Mouse (Mus musculus) MN1 (cell line): ENCODE data around the gene Cers5.
"Not testable (repeated sequence)": the region's sequence is repeated elsewhere in the genome, so short reads cannot be mapped to it uniquely, and the experiment has no call there.

Source experiments
- DNase-seq: peaks from one replicate; pipeline ENCODE4 v3.0.0-alpha.2; 2016; ENCODE audit warnings: low spot score

Cers5 gene

DNA sequence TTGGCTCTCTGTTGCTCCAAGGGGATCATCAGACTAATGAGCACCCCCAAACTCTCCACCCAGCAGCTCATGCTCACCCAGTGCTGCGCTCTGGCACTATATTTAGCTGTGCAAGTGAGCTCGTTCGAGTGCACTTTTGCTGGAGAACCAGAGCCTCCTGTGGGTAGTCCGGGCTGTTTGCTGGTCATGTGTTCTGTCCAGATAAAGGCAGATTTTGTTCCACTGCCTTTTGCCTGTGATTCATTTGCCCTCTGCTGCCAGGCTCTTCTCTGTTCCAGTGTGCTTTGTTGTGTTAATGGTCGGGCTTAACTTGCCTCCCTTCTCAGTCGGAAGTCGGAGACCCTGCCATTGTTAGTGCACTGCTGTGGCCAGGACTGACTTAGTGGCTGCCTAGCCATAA is 67.8 kb downstream of the Cers5 start:
- peak; percentile 74 for DNase-seq

DNA sequence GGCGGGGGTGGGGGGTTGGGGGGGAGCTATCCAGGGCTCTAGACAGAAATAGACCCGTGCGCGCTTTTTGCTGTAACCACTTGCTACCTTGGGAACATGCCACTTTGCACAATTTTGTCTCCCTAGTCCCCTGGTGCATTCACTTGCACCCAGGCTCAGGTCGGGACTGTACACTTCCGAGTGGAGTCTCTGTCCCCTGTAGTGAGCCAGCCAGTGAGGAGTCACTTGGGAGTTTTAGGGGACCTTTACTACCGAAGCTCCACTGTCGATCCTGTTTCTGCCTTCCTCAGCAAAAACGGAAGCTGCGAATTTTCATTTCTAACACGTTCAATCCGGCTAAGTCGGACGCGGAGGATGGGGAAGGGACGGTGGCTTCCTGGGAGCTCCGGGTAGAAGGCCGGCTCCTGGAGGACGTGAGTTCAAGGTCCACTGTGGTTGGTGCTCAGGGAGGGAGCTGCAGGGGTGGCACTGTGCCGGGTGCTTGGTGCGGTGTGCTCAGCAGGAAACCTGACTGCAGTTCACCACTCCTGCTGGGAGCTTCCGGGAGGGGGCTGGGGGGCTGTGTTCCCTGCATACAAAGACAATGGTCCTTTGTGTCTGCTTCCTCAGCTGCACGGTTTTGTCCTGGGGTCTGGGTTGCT is 68.5 kb downstream of the Cers5 start:
- peak; percentile 51 for DNase-seq

DNA sequence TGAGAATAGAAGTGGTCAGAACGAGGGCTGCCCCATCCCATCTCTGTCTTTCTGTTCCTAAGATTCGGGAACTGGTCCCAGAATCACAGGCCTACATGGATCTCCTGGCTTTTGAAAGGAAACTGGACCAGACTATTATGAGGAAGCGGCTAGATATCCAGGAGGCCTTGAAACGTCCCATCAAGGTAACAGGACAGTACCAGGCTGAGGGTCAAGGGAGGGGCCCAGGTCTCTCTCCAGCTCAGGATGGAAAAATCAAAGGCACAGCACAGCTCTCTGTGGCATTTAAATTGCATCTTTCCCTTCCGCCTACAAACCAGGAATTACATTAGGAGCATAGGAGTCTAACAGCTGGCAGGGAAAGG is 69.0 kb downstream of the Cers5 start:
- no peak for DNase-seq

DNA sequence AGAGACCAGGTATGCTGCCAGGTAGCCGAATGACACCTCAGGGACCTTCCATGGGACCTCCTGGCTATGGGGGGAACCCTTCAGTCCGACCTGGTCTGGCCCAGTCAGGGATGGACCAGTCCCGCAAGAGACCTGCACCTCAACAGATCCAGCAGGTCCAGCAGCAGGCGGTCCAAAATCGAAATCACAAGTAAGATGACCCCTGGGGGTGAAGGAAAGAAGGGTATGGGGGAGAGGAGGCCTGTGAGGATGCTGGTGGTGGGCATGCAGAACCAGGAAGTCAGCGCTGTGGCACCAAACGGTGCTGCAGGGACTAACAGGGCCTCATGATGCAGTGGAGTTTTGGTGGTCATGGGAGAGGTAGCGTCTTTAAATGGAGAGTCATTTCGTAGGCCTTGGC is 69.6 kb downstream of the Cers5 start:
- DNase-seq, result no peak

DNA sequence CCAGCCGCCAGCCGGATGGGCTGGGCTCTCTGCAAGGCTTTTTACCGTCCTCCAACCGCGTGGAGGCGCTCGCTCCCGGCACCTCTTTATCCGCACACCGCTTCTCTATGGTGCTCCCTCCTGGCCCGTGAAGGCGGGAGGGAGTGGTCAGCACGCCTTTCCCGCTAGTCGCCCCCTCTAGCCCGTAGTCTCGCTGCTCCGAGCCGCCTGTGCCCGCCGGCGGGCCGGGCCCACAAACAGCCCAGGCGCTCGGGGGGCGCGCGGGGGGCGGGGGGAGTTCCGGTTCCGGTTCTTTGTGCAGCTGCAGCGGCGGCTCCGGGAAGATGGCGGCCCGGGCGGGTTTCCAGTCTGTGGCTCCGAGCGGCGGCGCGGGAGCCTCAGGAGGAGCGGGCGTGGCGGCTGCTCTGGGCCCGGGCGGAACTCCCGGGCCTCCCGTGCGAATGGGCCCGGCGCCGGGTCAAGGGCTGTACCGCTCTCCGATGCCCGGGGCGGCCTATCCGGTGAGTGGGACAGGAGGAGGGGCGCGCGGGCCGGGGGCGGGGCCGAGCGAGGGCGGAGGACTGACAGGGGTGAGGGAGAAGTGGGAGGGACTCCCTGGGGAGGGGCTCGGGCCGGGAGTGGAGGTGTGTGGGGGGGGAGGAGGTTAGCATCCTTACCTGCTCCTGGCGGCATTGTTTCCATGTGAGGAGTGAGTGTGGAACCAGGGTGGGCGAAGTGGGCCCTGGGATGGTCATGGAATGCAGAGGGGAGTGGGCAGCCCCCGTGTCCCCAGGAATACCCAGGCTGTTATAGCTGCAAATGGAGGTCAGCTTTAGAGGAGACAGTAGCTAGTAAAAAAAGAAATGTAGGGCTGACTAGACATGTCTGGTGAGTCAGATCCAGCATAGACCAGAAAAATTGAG is 70.4 kb downstream of the Cers5 start, which contains the start of gene Smarcd1:
TSS of gene Smarcd1 (plus strand) at position 131 of the 902 bp plus-strand sequence.
- DNase-seq, result peak; percentile 98

DNA sequence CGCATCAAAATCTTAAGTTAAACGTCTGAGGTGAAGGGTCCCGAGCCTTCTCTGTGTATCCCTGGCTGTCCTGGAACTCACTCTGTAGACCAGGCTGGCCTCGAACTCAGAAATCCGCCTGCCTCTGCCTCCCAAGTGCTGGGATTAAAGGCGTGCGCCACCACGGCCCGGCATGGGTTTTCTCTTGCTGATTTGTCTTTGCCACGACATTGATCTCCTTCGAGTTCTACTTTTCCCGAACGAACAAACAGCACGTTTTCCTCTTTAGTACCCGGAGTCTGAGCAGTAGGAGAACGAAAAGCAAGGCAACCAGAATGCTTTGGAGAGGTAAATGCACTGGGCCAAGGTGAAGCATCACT is 71.1 kb downstream of the Cers5 start:
- not testable (repeated sequence) for DNase-seq

DNA sequence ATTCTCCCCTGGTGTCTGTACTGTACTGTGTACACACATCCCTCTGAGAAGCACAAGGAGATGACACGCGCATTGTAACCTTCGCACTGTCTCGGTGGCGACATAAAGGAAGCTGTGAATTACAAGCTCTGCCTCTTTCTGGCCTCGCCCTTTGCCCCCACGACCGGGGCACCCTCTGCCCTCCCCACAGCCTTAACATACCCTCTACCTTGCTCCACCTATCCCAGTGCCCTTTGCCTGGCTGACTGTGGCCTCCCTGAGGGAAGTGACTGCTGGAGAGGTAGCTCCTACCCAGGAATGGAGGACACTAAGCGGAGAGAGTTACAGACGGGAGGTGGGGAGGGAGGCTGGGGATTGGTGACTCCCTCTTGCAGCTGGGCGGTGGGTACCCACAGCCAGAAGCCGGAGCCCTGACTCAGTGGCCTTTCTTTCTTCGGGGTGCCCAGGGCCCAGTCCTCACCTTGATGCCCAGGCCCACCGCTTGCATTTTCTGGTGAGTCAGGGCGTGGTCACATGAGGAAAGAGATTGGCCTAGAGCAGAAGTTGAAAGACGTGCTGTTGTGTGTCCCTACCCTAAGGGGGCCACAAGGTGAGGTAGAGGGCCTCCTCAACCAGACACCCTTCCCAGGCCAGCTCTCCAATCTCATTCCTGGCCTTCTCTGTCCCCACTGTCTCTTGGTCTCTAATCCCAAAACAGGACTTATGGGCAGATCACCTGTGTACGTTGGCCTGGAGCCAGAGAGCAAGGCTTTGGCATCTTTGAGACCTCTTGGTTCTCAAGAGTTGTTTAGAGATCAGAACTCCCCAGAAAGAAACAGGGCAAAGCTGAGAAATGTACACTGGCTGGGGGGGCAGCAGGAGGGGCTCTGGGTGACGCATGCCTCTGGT is 72.2 kb downstream of the Cers5 start:
- DNase-seq, result no peak

DNA sequence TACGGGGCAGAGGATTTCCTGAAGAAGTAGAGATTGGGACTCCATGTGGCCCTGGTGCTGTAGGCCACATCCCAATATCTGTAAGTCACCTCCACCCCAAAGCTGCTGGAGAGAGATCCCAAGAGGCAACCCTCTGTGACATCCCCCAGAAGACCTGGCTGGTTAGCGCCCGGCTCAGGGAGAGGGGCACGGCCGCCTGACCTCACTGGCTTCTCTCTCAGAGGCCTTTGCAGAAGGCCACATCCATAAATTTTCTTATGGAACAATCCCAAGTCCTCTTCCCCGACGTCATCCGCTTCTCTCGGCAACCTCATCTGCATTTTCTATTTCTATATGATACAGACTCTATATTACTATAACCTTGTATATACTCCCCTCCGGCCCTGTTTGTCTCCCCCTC is 73.0 kb downstream of the Cers5 start:
- no peak for DNase-seq

DNA sequence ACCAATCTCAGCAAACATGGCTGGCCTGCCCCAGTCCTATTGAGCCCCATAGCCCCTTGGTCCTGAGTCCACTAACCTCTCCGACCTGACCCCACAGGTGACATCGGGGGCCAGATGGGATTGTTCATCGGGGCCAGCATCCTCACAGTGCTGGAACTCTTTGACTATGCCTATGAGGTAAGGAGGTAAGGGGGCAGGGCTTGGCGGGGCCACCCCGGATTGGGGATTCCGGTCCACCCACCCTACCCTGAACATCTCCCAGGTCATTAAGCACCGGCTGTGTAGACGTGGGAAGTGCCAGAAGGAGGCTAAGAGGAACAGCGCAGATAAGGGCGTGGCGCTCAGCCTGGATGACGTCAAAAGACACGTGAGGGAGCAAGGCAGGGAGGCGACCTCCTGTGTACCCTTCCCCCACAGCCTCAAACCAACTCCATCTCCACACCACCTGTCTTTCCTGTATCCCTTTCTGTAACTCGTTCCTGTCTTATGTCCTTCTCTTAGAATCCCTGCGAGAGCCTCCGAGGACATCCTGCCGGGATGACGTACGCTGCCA is 74.1 kb downstream of the Cers5 start:
- no peak for DNase-seq

DNA sequence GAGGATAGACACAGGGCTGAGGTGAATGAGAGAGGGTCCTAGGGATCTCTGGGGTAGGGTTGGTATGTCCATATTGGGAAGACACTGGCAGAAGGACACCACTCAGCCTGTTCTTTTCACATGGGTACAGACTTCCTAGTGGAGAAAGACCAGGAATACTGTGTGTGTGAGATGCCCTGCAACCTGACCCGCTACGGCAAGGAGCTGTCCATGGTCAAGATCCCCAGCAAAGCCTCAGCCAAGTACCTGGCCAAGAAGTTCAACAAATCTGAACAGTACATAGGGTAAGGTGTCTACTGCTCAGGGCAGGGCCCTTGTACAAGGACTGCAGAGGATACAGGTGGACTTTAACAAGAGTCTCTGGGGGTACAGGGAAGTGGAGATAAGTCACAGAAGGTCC is 75.4 kb downstream of the Cers5 start:
- no peak for DNase-seq

DNA sequence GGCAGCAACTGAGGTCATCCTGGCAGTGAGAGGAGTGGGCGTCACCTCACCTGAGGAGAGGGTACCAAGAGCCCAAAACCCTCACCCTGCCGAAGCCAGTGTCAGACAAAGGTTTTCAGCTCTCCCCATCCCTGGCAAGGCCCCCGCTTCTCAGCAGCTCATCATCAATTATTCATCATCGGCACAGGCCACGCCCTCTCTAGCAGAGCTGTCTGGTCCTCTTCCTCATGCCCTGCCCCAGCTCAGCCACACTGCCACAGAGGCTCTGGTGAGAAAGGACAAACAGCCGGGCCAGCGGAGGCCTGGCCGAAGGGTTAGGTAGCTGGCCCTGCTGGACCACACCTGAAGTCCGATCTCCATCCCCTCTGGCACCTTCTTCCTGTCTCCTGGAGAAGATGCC is 80.7 kb downstream of the Cers5 start:
- peak; percentile 76 for DNase-seq

DNA sequence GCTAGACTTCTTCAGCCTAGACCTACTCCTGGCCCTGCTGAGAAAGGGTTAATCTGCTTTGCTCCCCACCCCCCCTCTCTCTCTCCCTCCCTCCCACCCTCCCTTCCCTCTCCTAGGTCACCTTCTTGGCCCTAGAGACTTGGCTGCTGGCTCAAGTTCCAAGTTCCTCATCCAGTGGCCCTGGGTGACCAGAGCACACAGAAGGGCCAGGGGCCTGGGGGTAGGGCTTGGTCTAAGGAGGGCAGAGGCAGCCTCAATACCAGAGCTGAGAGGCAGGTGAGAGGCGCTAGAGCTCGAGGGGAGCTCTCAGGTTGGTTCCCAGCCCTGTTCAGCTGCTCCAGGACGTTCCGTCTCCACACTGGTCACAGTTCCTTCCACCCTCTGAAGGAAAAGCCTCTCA is 81.8 kb downstream of the Cers5 start:
- DNase-seq, result no peak

DNA sequence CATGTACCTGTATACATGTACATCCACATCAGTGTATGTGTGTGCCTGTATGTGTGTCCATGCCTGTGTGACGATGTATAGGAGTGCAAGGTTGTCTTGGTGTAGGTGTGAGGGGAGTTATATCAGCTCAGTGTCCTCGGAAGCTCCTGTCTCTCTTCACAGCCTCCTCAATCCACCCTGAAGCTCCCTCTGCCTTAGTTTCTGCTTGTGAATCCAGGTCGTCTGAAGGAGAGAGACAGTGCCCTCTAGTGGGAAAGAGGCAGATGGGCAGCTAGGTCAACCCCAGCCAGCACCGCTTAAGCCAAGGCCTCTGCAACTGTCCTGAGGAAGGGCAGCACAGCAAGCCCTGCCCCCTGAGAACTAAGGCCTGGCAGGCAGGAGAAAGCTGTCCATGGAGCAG is 84.0 kb downstream of the Cers5 start:
- DNase-seq, result peak; percentile 88
